Mouse (Mus musculus): ENCODE measurements at regions not wholly inside any gene's neighbourhood (a gene's known extent, or its start where the extent isn't known, plus 50 kb on each side); places are given as distances from the start of the nearest gene placed in this dataset.

DNA sequence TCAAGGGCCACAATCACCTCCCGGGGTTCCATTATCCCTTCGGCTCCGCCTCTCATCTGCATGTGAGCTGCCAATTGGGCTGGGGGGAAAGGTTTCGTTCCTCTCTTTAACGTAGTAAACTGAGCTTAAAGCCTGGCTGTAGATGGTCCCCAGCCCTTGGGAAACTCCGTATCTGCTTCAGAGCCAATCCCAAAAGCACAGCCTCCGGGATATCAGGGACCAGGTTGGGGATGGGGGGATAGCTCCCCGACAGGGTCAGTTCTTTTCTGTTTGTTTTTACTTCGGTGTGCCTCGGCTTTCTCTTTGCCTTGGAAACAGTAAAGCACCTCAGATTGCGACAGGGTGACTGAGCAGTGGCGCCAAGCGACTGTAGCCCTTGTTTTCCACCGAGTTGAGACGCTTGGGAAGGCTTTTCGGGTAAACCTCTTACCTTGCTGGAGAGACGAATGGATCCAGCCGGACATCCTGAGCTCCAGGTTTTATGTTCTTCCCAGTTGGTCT is 64.5 kb downstream of the Tfap2c start:
- H3K27ac ChIP-seq (ENCODE audit: low read length) = no peak overlapping the region
- H3K36me3 ChIP-seq (ENCODE audit: control insufficient read depth, insufficient read depth) = no peaks in the 10 kb centered on the region
- no peak for ATAC-seq
- peaks cover 7% of the 10 kb centered on the region for H3K4me1 ChIP-seq (replicated peaks; ENCODE audit: control insufficient read depth, insufficient read depth, low read length)
- peak overlapping the region; percentile 32 for H3K4me3 ChIP-seq (replicated peaks; ENCODE audit: low read length)
- under 1% methylated on average over 18 of the region's 18 CpGs for WGBS
- H3K9ac ChIP-seq (replicated peaks; ENCODE audit: low read depth, low read length) = peak overlapping the region; percentile 50
- H3K27me3 ChIP-seq (replicated peaks; ENCODE audit: control insufficient read depth, insufficient read depth, low read length) = no peaks in the 10 kb centered on the region; the same call in 1 of the 2 replicates
- peak overlapping the region; percentile 54 for H3K4me2 ChIP-seq (ENCODE audit: low read length)
- no peaks in the 10 kb centered on the region for H3K9me3 ChIP-seq (ENCODE audit: control insufficient read depth, low read length)

DNA sequence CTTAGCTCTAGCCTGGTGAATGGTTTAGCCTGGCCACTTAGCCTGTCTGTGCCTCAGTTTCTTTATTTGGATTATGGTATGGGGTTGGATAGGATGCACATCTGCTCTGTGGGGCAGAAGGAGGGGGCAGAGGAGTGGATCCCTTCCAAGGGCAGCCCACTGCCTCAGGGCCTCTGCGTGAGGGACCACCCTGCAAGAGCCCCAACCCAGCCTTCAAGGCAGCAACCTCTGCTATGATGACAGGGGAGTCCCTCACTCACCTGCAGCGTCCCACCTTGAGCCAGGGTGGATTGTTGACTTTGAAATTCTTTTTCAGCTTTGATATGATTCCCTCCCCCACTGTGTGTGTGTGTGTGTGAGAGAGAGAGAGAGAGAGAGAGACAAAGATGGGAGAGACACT is 65.8 kb downstream of the Tfap2c start:
- H3K27me3 ChIP-seq (replicated peaks; ENCODE audit: control insufficient read depth, insufficient read depth, low read length) = no peaks in the 10 kb centered on the region; the same call in 1 of the 2 replicates
- no peak overlapping the region for H3K4me2 ChIP-seq (ENCODE audit: low read length)
- H3K36me3 ChIP-seq (ENCODE audit: control insufficient read depth, insufficient read depth) = no peaks in the 10 kb centered on the region
- no peak overlapping the region for H3K27ac ChIP-seq (ENCODE audit: low read length)
- H3K9ac ChIP-seq (replicated peaks; ENCODE audit: low read depth, low read length) = no peak overlapping the region
- H3K4me3 ChIP-seq (replicated peaks; ENCODE audit: low read length) = no peak overlapping the region
- no peaks in the 10 kb centered on the region for H3K9me3 ChIP-seq (ENCODE audit: control insufficient read depth, low read length)
- ATAC-seq = no peak
- WGBS = 40% methylated on average over 2 of the region's 2 CpGs
- H3K4me1 ChIP-seq (replicated peaks; ENCODE audit: control insufficient read depth, insufficient read depth, low read length) = peaks cover 7% of the 10 kb centered on the region

DNA sequence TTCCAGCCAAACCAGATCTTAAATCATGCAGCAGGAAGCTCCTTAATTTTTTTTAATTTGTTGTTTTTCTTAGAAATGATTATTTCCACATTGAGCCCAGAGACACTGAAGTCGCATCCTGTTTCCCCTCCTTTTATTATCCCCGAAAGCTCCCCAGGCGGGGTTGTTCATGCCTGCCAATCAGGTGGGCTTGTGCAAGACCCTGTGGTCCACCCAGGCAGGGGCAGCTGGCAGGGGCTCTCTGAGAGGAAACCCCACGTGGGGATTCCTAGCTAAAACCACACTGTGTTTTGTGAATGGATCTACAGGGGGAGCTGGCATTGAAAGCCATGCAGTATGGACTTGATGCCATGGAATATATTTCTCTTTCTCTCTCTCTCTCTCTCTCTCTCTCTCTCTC is 66.2 kb downstream of the Tfap2c start:
- Histone ChIP-seq H3K9me3 (ENCODE audit: control insufficient read depth, low read length) (no peaks in the 10 kb centered on the region), H3K4me3 (replicated peaks; ENCODE audit: low read length) (no peak overlapping the region), H3K9ac (replicated peaks; ENCODE audit: low read depth, low read length) (no peak overlapping the region), H3K4me1 (replicated peaks; ENCODE audit: control insufficient read depth, insufficient read depth, low read length) (peaks cover 7% of the 10 kb centered on the region), H3K36me3 (ENCODE audit: control insufficient read depth, insufficient read depth) (no peaks in the 10 kb centered on the region), H3K27ac (ENCODE audit: low read length) (no peak overlapping the region), H3K4me2 (ENCODE audit: low read length) (no peak overlapping the region), H3K27me3 (replicated peaks; ENCODE audit: control insufficient read depth, insufficient read depth, low read length) (no peaks in the 10 kb centered on the region; the same call in 1 of the 2 replicates)
- ATAC-seq = no peak
- 37% methylated on average over 4 of the region's 4 CpGs for WGBS

DNA sequence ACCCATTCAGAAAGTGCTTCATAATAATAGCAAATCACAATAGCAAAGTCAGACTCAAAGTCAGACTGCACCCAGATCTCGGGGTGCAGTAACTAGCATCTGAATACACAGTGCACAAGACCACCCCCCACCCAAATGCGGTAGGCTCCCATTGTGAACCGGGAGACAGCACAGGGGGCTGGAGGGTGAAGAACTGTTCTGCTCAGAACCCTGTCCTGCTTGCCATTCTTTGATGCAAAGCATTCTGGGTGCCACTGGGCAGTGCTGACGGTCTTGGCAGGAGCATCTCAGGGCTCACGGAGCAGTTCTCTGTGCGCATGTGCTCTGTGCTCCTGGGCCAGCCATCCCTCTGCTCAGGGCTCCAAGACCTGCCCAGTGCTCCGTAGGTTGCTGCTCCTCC is 69.8 kb downstream of the Tfap2c start:
- no peaks in the 10 kb centered on the region for H3K9me3 ChIP-seq (ENCODE audit: control insufficient read depth, low read length)
- no peak overlapping the region for H3K27ac ChIP-seq (ENCODE audit: low read length)
- no peak overlapping the region for H3K4me3 ChIP-seq (replicated peaks; ENCODE audit: low read length)
- H3K36me3 ChIP-seq (ENCODE audit: control insufficient read depth, insufficient read depth) = no peaks in the 10 kb centered on the region
- H3K4me1 ChIP-seq (replicated peaks; ENCODE audit: control insufficient read depth, insufficient read depth, low read length) = peaks cover 5% of the 10 kb centered on the region
- H3K9ac ChIP-seq (replicated peaks; ENCODE audit: low read depth, low read length) = no peak overlapping the region
- no peak for ATAC-seq
- no peak overlapping the region for H3K4me2 ChIP-seq (ENCODE audit: low read length)
- H3K27me3 ChIP-seq (replicated peaks; ENCODE audit: control insufficient read depth, insufficient read depth, low read length) = no peaks in the 10 kb centered on the region
- WGBS = 75% methylated on average over 7 of the region's 7 CpGs

DNA sequence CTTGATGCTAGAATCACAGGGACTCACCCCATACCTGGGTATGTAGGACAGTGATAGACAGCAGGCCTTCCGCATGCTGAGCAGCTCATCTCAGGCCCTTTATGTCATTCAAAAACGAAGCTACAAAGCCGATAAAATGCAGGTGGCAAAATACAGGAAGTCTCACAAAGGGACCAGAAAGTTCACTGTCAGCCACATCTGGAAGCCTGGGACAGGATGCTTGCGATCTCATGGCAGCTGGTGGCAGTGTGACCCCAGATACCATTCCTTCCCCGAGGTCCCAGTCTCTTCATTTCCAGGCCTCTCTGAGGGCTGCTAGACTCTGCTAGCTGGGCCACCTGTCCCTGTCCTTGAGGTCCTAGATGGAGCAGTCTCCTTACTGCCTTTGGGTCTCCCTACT is 70.6 kb downstream of the Tfap2c start:
- H3K27ac ChIP-seq (ENCODE audit: low read length) = no peak overlapping the region
- no peaks in the 10 kb centered on the region for H3K9me3 ChIP-seq (ENCODE audit: control insufficient read depth, low read length)
- peaks cover 5% of the 10 kb centered on the region for H3K4me1 ChIP-seq (replicated peaks; ENCODE audit: control insufficient read depth, insufficient read depth, low read length)
- ATAC-seq = no peak
- H3K9ac ChIP-seq (replicated peaks; ENCODE audit: low read depth, low read length) = no peak overlapping the region
- no peak overlapping the region for H3K4me2 ChIP-seq (ENCODE audit: low read length)
- no peak overlapping the region for H3K4me3 ChIP-seq (replicated peaks; ENCODE audit: low read length)
- WGBS = 74% methylated on average over 5 of the region's 5 CpGs
- no peaks in the 10 kb centered on the region for H3K27me3 ChIP-seq (replicated peaks; ENCODE audit: control insufficient read depth, insufficient read depth, low read length)
- H3K36me3 ChIP-seq (ENCODE audit: control insufficient read depth, insufficient read depth) = no peaks in the 10 kb centered on the region

- no peaks in the 10 kb centered on the region for H3K9me3 ChIP-seq (ENCODE audit: control insufficient read depth, low read length)
- H3K4me1 ChIP-seq (replicated peaks; ENCODE audit: control insufficient read depth, insufficient read depth, low read length) = peaks cover 8% of the 10 kb centered on the region
- 14% methylated on average over 14 of the region's 14 CpGs for WGBS
- peak overlapping the region; percentile 48; the same call in 1 of the 2 replicates for H3K9ac ChIP-seq (replicated peaks; ENCODE audit: low read depth, low read length)
- no peak overlapping the region for H3K4me3 ChIP-seq (replicated peaks; ENCODE audit: low read length)
- H3K27ac ChIP-seq (ENCODE audit: low read length) = no peak overlapping the region
- H3K36me3 ChIP-seq (ENCODE audit: control insufficient read depth, insufficient read depth) = no peaks in the 10 kb centered on the region
- ATAC-seq = peak; percentile 12; the same call in 1 of the 2 replicates
- H3K4me2 ChIP-seq (ENCODE audit: low read length) = peak overlapping the region; percentile 15
- no peaks in the 10 kb centered on the region for H3K27me3 ChIP-seq (replicated peaks; ENCODE audit: control insufficient read depth, insufficient read depth, low read length)
These were observed 74.3 kb downstream of the Tfap2c start for GRCm38 (mm10) chr2:172623707-172624106.

GRCm38 (mm10) chr2:172627353-172628306 is 78.2 kb downstream of the Tfap2c start:
- Histone ChIP-seq H3K27me3 (replicated peaks; ENCODE audit: control insufficient read depth, insufficient read depth, low read length) (no peaks in the 10 kb centered on the region), H3K4me3 (replicated peaks; ENCODE audit: low read length) (no peak overlapping the region), H3K4me2 (ENCODE audit: low read length) (no peak overlapping the region), H3K9ac (replicated peaks; ENCODE audit: low read depth, low read length) (no peak overlapping the region), H3K36me3 (ENCODE audit: control insufficient read depth, insufficient read depth) (no peaks in the 10 kb centered on the region), H3K27ac (ENCODE audit: low read length) (peak overlapping the region; percentile 47; the same call in 1 of the 2 replicates), H3K4me1 (replicated peaks; ENCODE audit: control insufficient read depth, insufficient read depth, low read length) (peaks cover 8% of the 10 kb centered on the region), H3K9me3 (ENCODE audit: control insufficient read depth, low read length) (no peaks in the 10 kb centered on the region)
- peak; percentile 58 for ATAC-seq
- WGBS = 44% methylated on average over 20 of the region's 20 CpGs

DNA sequence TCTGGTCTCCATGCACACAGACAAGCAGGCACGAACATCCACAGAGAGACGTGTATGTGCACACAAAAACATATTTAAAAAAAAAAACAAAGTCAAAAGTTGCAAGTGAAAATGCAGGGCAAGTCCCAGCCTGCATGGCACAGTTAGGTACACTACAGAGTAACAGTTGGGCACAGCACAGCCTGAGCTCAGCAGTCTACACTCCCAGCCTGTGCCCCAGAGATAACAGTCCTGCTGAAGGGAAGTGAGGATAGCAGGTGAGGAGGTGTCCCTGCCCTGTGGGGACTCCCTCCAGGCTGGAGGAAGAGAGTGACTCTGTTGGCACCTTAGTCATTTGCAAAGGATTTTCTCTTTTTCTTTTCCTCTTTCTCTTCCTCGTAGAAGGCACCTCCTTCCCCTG is 80.9 kb downstream of the Tfap2c start:
- H3K4me2 ChIP-seq (ENCODE audit: low read length) = no peak overlapping the region
- WGBS = 77% methylated on average over 3 of the region's 3 CpGs
- H3K9ac ChIP-seq (replicated peaks; ENCODE audit: low read depth, low read length) = no peak overlapping the region
- no peaks in the 10 kb centered on the region for H3K36me3 ChIP-seq (ENCODE audit: control insufficient read depth, insufficient read depth)
- H3K4me1 ChIP-seq (replicated peaks; ENCODE audit: control insufficient read depth, insufficient read depth, low read length) = 0 out of 2 replicates have a peak, but pooled peaks cover 3% of the 10 kb centered on the region
- no peak overlapping the region for H3K4me3 ChIP-seq (replicated peaks; ENCODE audit: low read length)
- no peak overlapping the region for H3K27ac ChIP-seq (ENCODE audit: low read length)
- ATAC-seq = no peak
- H3K9me3 ChIP-seq (ENCODE audit: control insufficient read depth, low read length) = no peaks in the 10 kb centered on the region
- no peaks in the 10 kb centered on the region for H3K27me3 ChIP-seq (replicated peaks; ENCODE audit: control insufficient read depth, insufficient read depth, low read length)

DNA sequence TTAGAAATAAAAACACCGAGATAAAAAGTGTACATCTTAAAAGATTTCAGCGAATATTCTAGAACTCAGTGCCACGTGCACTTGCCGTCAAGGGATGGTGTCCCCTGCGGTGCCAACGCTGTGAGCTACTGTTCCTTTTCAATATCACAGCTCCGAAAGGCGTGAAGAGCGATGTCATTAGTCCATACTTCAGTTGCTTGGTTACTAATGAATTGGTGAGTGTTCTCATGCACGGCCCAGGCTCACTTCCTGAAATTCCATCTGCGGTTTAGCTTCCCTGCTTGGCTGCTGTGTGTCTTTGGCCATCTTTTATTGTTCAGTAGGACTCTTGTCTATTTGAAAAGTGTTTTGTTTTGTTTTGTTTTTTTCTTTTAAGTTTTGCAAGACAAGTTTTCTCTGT is 93.2 kb downstream of the Tfap2c start:
- 31% methylated on average over 11 of the region's 11 CpGs for WGBS
- Histone ChIP-seq H3K27me3 (replicated peaks; ENCODE audit: control insufficient read depth, insufficient read depth, low read length) (no peaks in the 10 kb centered on the region), H3K9me3 (ENCODE audit: control insufficient read depth, low read length) (peaks cover 4% of the 10 kb centered on the region; the same call in 1 of the 2 replicates), H3K36me3 (ENCODE audit: control insufficient read depth, insufficient read depth) (no peaks in the 10 kb centered on the region), H3K4me3 (replicated peaks; ENCODE audit: low read length) (no peak overlapping the region), H3K4me1 (replicated peaks; ENCODE audit: control insufficient read depth, insufficient read depth, low read length) (no peaks in the 10 kb centered on the region; the same call in 1 of the 2 replicates), H3K9ac (replicated peaks; ENCODE audit: low read depth, low read length) (no peak overlapping the region), H3K4me2 (ENCODE audit: low read length) (no peak overlapping the region), H3K27ac (ENCODE audit: low read length) (no peak overlapping the region)
- peak; percentile 59; the same call in 1 of the 2 replicates for ATAC-seq
